Mouse (Mus musculus) gastrocnemius, adult 8-10 months (tissue): ENCODE data around the gene Parp11. TPM values are rescaled to one million over a fixed set of nuclear protein-coding genes. Genes with fewer than 3 reads are reported as not detected.

Experiments
- total RNA-seq, 4 experiments: library from RNA; stranded (reverse); gene quantifications; 2 replicates each; pipeline ENCODE4 v1.2.4; 2022

The Parp11 gene
- total RNA-seq, 4 experiments from 2014 or later, result 2.9 to 4.0 (median 3.9) TPM

Other genes with a start within 250 kb of the Parp11 start
- under 1 TPM; 0.10 to 0.38 (median 0.22) TPM for gene Cracr2a, start 114.5 kb downstream of the Parp11 start, total RNA-seq